Mouse (Mus musculus): ENCODE data around the gene Nipa2. TPM values are rescaled to one million over a fixed set of nuclear protein-coding genes. Genes with fewer than 3 reads are reported as not detected.

The Nipa2 gene
- polyA plus RNA-seq, 1 experiment from 2014 or later = 57.4 TPM

DNA sequence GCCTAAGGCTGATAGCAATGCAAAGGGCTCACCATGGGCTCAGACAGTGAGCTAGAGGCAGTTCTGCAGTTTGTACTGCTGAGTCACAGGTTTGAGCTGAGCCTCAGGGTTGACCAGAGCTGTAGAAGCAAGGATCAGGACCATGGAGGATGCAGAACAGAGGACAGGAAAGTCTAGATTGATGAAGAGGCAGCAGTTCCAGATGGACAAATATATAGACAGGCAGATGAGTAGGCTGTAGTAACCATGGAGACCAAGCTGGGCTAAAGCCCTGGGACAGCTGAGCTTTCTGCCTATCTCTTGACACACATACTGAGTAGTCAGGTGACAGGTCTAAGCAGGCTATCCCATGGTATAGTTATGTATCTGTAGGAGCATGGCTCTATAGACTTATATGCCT, 71.5 kb downstream of the Nipa2 start:
- ChIA-PET CTCF (interaction anchor here (1.3 to 1.4 kb wide), 2 partner anchors 9 to 11 kb away, joined by 3 to 4 read pairs; no protein-coding TSS in a partner anchor), POLR2A (interaction anchor here (1.2 kb wide), 2 partner anchors 9 to 27 kb away, joined by 3 to 4 read pairs; no protein-coding TSS in a partner anchor)
- no peak for TF ChIP-seq CTCF (IDR thresholded peaks at IDR 0.05)
- ATAC-seq (no peak), DNase-seq (ENCODE audit: low read depth, low spot score) (no peak)
- no peaks in the 10 kb centered on the region for H3K27me3 ChIP-seq
- in situ Hi-C loops (cut with MboI; ENCODE audit: low pct_unique_long_range_greater_than_20kb) = no loop called here

DNA sequence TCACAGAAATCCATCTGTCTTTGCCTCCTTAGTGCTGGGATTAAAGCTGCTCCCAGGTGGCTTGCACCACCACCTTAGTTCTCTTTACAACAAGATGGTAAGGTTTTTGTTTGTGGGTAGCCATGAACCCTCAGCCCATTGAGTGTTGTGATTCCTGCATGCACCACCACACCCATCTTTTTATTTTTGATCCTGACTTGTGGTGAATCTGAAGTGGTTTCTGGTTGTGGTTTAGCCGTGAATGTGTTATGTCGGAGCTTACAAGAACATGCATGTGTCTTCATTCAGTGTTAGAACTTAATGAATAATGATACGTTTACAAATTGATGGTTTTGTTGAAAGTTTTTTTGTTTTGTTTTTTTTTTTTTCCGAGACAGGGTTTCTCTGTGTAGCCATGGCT, 72.3 kb downstream of the Nipa2 start:
- ChIA-PET POLR2A (interaction anchor here (1.2 kb wide), 2 partner anchors 8 to 28 kb away, joined by 3 to 4 read pairs; no protein-coding TSS in a partner anchor), CTCF (interaction anchor here (1.3 to 1.4 kb wide), 2 partner anchors 10 kb away, joined by 3 to 4 read pairs; no protein-coding TSS in a partner anchor)
- ATAC-seq (no peak), DNase-seq (ENCODE audit: low read depth, low spot score) (no peak)
- no peaks in the 10 kb centered on the region for H3K27me3 ChIP-seq
- in situ Hi-C loops (cut with MboI; ENCODE audit: low pct_unique_long_range_greater_than_20kb) = no loop called here
- TF ChIP-seq CTCF (IDR thresholded peaks at IDR 0.05) = no peak

DNA sequence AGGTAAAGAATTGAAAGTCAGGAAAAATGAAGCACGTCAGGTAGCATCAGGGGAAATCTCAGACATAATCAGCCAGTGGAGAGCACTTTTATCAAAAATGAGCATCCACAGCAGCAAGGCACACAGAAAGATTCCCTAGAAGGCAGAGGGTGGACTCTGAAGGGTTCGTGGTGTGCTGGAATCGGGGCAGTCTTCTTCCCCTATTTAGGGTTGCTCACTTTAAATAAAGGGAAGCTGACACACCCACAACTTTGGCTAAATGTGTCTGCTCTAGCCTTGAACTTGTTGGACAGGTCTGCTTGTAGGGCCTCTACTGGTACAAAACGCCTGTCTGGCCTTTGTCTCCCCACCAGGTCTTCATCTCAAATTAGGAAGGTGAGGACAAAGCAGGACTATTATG, 73.7 kb downstream of the Nipa2 start:
- in situ Hi-C loops (cut with MboI; ENCODE audit: low pct_unique_long_range_greater_than_20kb) = no loop called here
- POLR2A ChIA-PET = no interaction called here
- ATAC-seq (no peak), DNase-seq (ENCODE audit: low read depth, low spot score) (no peak)
- H3K27me3 ChIP-seq = no peaks in the 10 kb centered on the region
- TF ChIP-seq CTCF (IDR thresholded peaks at IDR 0.05) = no peak
- CTCF ChIA-PET = no interaction called here

Other genes starting within 250 kb of the Nipa2 start
- gene Siglech, start 194.3 kb downstream of the Nipa2 start, polyA plus RNA-seq (2021) = not detected
- gene Tubgcp5, start 168.3 kb downstream of the Nipa2 start, polyA plus RNA-seq (2021) = 21.6 TPM
- 81.0 TPM for gene Cyfip1, start 120.7 kb downstream of the Nipa2 start, polyA plus RNA-seq (2021)
- 14.9 TPM for gene Nipa1, start 57.5 kb upstream of the Nipa2 start, polyA plus RNA-seq (2021)
- 35.7 TPM for gene Herc2, start 87.7 kb upstream of the Nipa2 start, polyA plus RNA-seq (2021)

Measured in Patski (cell line).